Comparison of ENCODE assay signal across 9 mouse cellular contexts in the genomic region with DNA sequence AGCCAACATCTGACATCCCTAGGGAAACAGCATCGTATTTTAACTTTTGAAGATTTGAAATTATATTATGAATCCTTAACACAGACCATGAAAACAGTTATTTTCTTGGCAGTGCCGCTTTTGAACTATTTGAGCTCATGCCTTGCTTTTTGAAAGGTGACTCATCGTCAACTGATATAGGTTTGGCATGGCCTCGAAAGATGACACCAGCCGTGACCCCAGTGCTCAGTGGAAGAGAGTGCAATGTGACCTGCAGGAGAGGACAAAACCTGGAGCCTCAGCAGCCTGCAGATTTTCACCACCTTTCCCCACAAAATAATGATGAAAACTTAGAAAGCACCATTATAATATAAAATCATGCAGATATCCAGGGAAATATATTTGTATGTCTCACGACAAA.
"Had no signal": no experiment of that assay in that cellular context is flagged by ENCODE, and none has a peak within 500 bp of the region (broad histone marks: within the 10 kb centered on the region; RNA-seq: fewer than 3 reads in every experiment).

No protein-coding gene starts in this region.

- DNase-seq: kidney, postnatal 10 days; kidney, postnatal 36 days; liver; liver, embryonic 13.5 days; lung, adult 2 months; lung, postnatal 14 days; lung, postnatal 4 days; thymus, adult 18-20 months; thymus, postnatal 36 days had no signal
